Mouse (Mus musculus) C3H10T1/2 (cell line): ENCODE measurements around the gene 2410137M14Rik. TPM values are rescaled to one million over a fixed set of nuclear protein-coding genes. Genes with fewer than 3 reads are reported as not detected.

Source experiments
- polyA plus RNA-seq, 2 experiments: library from polyadenylated mRNA; unstranded; fragments of >200 nt; fragmentation: generic; extraction: Trizol; gene quantifications; one replicate each; pipeline ENCODE4 v1.2.1; 2012; ENCODE audit warnings: missing spikeins in 2 of 2

2410137M14Rik gene
- polyA plus RNA-seq: not detected

DNA sequence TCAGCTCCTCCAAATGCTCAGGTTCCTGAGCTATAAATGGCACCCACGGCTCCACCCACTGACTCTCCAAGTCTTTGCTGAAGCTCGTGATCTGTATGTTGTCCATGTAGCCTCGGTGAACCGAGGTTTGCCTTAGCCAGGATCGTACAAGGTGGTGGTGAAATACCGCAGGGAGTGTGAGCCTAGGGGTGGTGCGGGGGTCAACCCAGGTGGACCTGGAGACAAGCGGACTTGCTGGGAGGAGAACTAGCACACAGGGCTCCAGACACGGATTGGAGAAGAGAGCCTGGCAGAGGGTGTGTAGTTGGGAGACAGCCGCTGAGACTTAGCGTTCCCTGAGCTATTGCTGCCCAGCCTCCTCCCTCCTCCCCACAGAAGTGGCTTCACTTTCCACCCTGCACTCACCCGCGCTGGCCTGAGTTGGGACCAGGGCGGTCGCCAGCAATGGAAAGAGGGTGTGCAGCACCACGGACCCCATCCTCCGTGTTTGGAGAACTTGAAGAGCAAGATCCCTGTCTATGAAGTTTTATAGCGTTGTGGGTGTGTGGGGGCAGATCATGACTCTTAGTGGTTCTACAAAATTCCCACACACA, at the start of gene 2410137M14Rik:
Gene 2410137M14Rik (minus strand): TSS at position 17 of the 593 bp plus-strand sequence.

GRCm38 (mm10) chr17:37022628-37023576, 41.9 kb upstream of the 2410137M14Rik start, which contains the start of gene Mog:
TSS of gene Mog (minus strand) at chr17:37023398.

DNA sequence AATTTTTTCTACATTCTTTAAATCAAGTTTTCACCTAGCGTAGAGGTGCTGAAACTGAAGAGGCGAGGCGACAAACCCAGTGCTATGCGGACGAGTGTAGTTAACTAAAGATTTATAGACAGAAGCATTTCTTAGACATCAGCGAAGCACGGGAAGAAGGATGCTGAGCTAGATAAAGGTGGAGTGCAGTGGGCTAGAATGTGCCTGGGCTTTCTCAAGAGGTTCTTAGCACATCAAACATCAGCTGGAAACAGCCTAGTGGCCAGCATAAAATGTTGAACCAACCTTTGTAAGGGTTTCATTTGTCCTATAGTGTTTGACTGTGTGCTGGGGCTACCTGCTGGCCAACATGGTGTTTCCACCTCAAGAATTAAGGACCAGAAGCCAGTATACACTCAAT, 19.8 kb upstream of the 2410137M14Rik start, which contains the start of gene Zfp57:
Gene Zfp57 (plus strand): TSS at position 301 of the 400 bp plus-strand sequence.

DNA sequence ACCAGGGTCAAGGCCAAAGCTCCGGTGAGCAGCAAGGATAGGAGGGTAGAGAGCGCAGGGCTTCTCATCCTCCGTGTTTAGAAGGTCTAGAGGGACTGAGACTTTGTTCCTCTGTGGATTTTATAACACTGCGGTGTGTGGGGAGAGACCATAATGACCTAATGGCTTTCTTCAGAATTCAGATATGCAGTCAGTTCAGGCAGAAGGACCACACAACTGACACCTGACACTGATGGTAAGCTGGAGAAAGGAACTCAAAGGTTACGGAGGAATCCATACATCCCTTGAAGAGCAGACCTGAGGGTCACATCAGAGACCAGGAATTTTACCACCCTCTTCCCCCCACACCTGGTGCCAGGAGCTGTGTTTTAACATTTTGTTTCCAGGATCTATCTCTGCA, 8.4 kb upstream of the 2410137M14Rik start, which contains the start of gene H2-M5:
Gene H2-M5 (minus strand): TSS at position 101 of the 400 bp plus-strand sequence.

GRCm38 (mm10) chr17:36957999-36958743, 22.9 kb downstream of the 2410137M14Rik start, which contains the start of the genes Znrd1 and Znrd1as:
TSS of gene Znrd1 (minus strand) at chr17:36958559.
TSS of gene Znrd1as (plus strand) at chr17:36958592.

GRCm38 (mm10) chr17:36950981-36951947, 29.8 kb downstream of the 2410137M14Rik start, which contains the start of gene Ppp1r11:
TSS of gene Ppp1r11 (minus strand) at chr17:36951741.

GRCm38 (mm10) chr17:36942791-36943471, 38.1 kb downstream of the 2410137M14Rik start, which contains the start of gene Rnf39:
TSS of gene Rnf39 (plus strand) at chr17:36942918.

Other genes starting within 250 kb of the 2410137M14Rik start
- gene H2-M10.5, start 208.3 kb downstream of the 2410137M14Rik start, polyA plus RNA-seq: not detected
- not detected for gene H2-M10.6, start 169.1 kb downstream of the 2410137M14Rik start, polyA plus RNA-seq
- gene Trim26, start 144.1 kb downstream of the 2410137M14Rik start, polyA plus RNA-seq: 10 to 100 TPM in 1 of 2 experiments, 1 to 10 TPM in 1; 8.2 to 32.7 TPM
- gene Trim15, start 114.0 kb downstream of the 2410137M14Rik start, polyA plus RNA-seq: not detected
- gene Trim10, start 111.7 kb downstream of the 2410137M14Rik start, polyA plus RNA-seq: under 1 TPM in 1 of 2 experiments, not detected in 1; 0.01 TPM
- gene Trim40, start 91.1 kb downstream of the 2410137M14Rik start, polyA plus RNA-seq: not detected
- not detected for gene Trim31, start 83.1 kb downstream of the 2410137M14Rik start, polyA plus RNA-seq
- under 1 TPM; 0.05 to 0.08 TPM for gene Rnf39, start 38.3 kb downstream of the 2410137M14Rik start, polyA plus RNA-seq
- gene Ppp1r11, start 29.5 kb downstream of the 2410137M14Rik start, polyA plus RNA-seq: 100 to 1,000 TPM; 197 to 372 TPM
- gene Znrd1, start 22.7 kb downstream of the 2410137M14Rik start, polyA plus RNA-seq: 100 to 1,000 TPM in 1 of 2 experiments, 10 to 100 TPM in 1; 84.4 to 119 TPM
- 1 to 10 TPM in 1 of 2 experiments, under 1 TPM in 1; 0.77 to 7.1 TPM for gene Znrd1as, start 22.6 kb downstream of the 2410137M14Rik start, polyA plus RNA-seq
- under 1 TPM in 1 of 2 experiments, not detected in 1; 0.40 TPM for gene H2-M5, start 8.3 kb upstream of the 2410137M14Rik start, polyA plus RNA-seq
- gene Zfp57, start 19.9 kb upstream of the 2410137M14Rik start, polyA plus RNA-seq: 1 to 10 TPM; 4.6 to 6.5 TPM
- under 1 TPM in 1 of 2 experiments, not detected in 1; 0.04 TPM for gene Mog, start 42.2 kb upstream of the 2410137M14Rik start, polyA plus RNA-seq
- gene Gabbr1, start 64.7 kb upstream of the 2410137M14Rik start, polyA plus RNA-seq: 10 to 100 TPM in 1 of 2 experiments, 1 to 10 TPM in 1; 2.5 to 13.3 TPM
- not detected for gene Olfr90, start 107.3 kb upstream of the 2410137M14Rik start, polyA plus RNA-seq
- not detected for gene Olfr91, start 117.0 kb upstream of the 2410137M14Rik start, polyA plus RNA-seq
- not detected for gene Olfr92, start 138.9 kb upstream of the 2410137M14Rik start, polyA plus RNA-seq
- gene Olfr93, start 180.3 kb upstream of the 2410137M14Rik start, polyA plus RNA-seq: not detected
- under 1 TPM in 1 of 2 experiments, not detected in 1; 0.34 TPM for gene Ubd, start 212.7 kb upstream of the 2410137M14Rik start, polyA plus RNA-seq
- gene Olfr94, start 219.8 kb upstream of the 2410137M14Rik start, polyA plus RNA-seq: not detected
- gene Olfr95, start 231.9 kb upstream of the 2410137M14Rik start, polyA plus RNA-seq: not detected
- gene Olfr96, start 238.9 kb upstream of the 2410137M14Rik start, polyA plus RNA-seq: not detected